Mouse (Mus musculus): ENCODE results near the gene Psph.

DNA sequence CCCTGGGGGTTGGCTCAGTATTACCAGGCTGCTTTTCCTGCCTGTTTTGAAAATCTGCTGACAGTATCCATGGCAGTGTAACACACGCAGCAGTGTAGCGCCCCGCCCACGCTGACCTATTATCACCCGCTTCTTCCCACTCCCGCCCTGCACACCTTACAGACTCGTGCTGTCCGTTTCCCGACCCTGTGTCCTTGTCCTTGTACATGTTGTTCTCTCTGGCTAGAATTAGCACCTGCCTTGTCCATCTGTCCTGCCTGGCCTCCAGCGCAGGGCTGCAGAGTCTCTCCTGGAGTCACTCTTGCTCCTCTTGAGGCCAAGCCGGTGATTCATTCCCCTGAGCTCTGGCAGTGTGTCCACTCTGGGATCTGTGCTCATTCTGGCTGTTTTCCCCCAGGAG, 56.9 kb downstream of the Psph start:
- no peak for TF ChIP-seq CHD2 (IDR thresholded peaks at IDR 0.05; ENCODE audit: low read length)
- TF ChIP-seq UBTF (IDR thresholded peaks at IDR 0.05; ENCODE audit: low read depth, low read length), result no peak
- TF ChIP-seq EP300 (IDR thresholded peaks at IDR 0.05; ENCODE audit: low read length), result no peak
- TF ChIP-seq CTCF (conservative IDR thresholded peaks at IDR 0.05 in 1 of 2, IDR thresholded peaks at IDR 0.05 in 1 of 2; ENCODE audit: low read depth in 2 of 2, low read length in 2 of 2), result no peak
- TF ChIP-seq RCOR1 (conservative IDR thresholded peaks at IDR 0.05; ENCODE audit: low read depth, low read length), result no peak
- TF ChIP-seq POLR2A (IDR thresholded peaks at IDR 0.05; ENCODE audit: low read depth, low read length), result no peak
- TF ChIP-seq SIN3A (IDR thresholded peaks at IDR 0.05; ENCODE audit: low read length), result no peak
- no peak for TF ChIP-seq MAX (IDR thresholded peaks at IDR 0.05; ENCODE audit: low read length)
- TF ChIP-seq NRF1 (IDR thresholded peaks at IDR 0.05; ENCODE audit: low read depth, low read length), result no peak
- no peak for TF ChIP-seq MEF2A (IDR thresholded peaks at IDR 0.05; ENCODE audit: borderline replicate concordance, low read depth, low read length)
- TF ChIP-seq MAZ (IDR thresholded peaks at IDR 0.05; ENCODE audit: low read depth, low read length), result no peak
- TF ChIP-seq TCF12 (IDR thresholded peaks at IDR 0.05; ENCODE audit: low read depth, low read length), result no peak

All from CH12.LX (cell line).